Mouse (Mus musculus) adrenal gland, postnatal 14 days (tissue): Measurements from ENCODE around the gene Rest. TPM values are rescaled to one million over a fixed set of nuclear protein-coding genes. Genes with fewer than 3 reads are reported as not detected.
"Not testable (repeated sequence)": the region's sequence is repeated elsewhere in the genome, so short reads cannot be mapped to it uniquely, and the experiment has no call there.

Experiments used
- DNase-seq: peaks from one replicate; pipeline ENCODE4 v3.0.0; 2021; ENCODE audit warnings: mixed read lengths
- long read RNA-seq, 2 experiments: library from polyadenylated mRNA; stranded (forward); transcript quantifications; one replicate each; pipeline ENCODE4 v2.0.0; 2021
- total RNA-seq: library from RNA; stranded (reverse); gene quantifications from 2 replicates; pipeline ENCODE4 v1.2.3, GENCODE M21; 2021

Gene Rest
- total RNA-seq, result 26.0 and 26.1 TPM in 2 replicates
- long read RNA-seq, experiment 1, full-length matches to known transcripts, result 1 of 3 reads
- long read RNA-seq, experiment 1, partial matches to known transcripts, result 1 of 3 reads
- long read RNA-seq, experiment 1, other reads (novel, unspliced or antisense), result 1 of 3 reads
- long read RNA-seq, experiment 2, full-length matches to known transcripts, result 4 of 9 reads
- long read RNA-seq, experiment 2, partial matches to known transcripts, result 0 of 9 reads
- long read RNA-seq, experiment 2, other reads (novel, unspliced or antisense), result 5 of 9 reads

GRCm38 (mm10) chr5:77265081-77265670 lies at the start of gene Rest:
Gene Rest (plus strand): TSS chr5:77265491.
- peak; percentile 92 for DNase-seq

- DNase-seq, result peak; percentile 79
These were observed 48.1 kb upstream of the Rest start for GRCm38 (mm10) chr5:77217211-77217610.

- DNase-seq, result no peak
These were observed 47.6 kb upstream of the Rest start for GRCm38 (mm10) chr5:77217724-77218123.

GRCm38 (mm10) chr5:77223043-77223975 lies 42.0 kb upstream of the Rest start:
- DNase-seq, result peak; percentile 44

- no peak for DNase-seq
These were observed 36.3 kb upstream of the Rest start for GRCm38 (mm10) chr5:77228986-77229385.

GRCm38 (mm10) chr5:77231863-77232262 lies 33.4 kb upstream of the Rest start:
- not testable (repeated sequence) for DNase-seq

- no peak for DNase-seq
These were observed 30.4 kb upstream of the Rest start for GRCm38 (mm10) chr5:77234921-77235320.

GRCm38 (mm10) chr5:77237104-77237503 lies 28.2 kb upstream of the Rest start:
- DNase-seq, result no peak

GRCm38 (mm10) chr5:77244331-77244987 lies 20.8 kb upstream of the Rest start:
- DNase-seq, result no peak

- DNase-seq, result no peak
These were observed 19.9 kb upstream of the Rest start for GRCm38 (mm10) chr5:77245463-77245786.

- peak; percentile 47 for DNase-seq
These were observed 19.3 kb upstream of the Rest start for GRCm38 (mm10) chr5:77245787-77246671.

GRCm38 (mm10) chr5:77250083-77250482 lies 15.2 kb upstream of the Rest start:
- no peak for DNase-seq

GRCm38 (mm10) chr5:77251656-77252055 lies 13.6 kb upstream of the Rest start:
- no peak for DNase-seq

GRCm38 (mm10) chr5:77252115-77252827 lies 13.0 kb upstream of the Rest start:
- DNase-seq, result no peak

GRCm38 (mm10) chr5:77253154-77253553 lies 12.1 kb upstream of the Rest start:
- DNase-seq, result no peak

- no peak for DNase-seq
These were observed 10.9 kb upstream of the Rest start for GRCm38 (mm10) chr5:77254402-77254801.

GRCm38 (mm10) chr5:77257603-77258002 lies 7.7 kb upstream of the Rest start:
- no peak for DNase-seq

GRCm38 (mm10) chr5:77259315-77259714 lies 6.0 kb upstream of the Rest start:
- no peak for DNase-seq

- no peak for DNase-seq
These were observed 5.2 kb upstream of the Rest start for GRCm38 (mm10) chr5:77260141-77260540.

GRCm38 (mm10) chr5:77261137-77261536 lies 4.2 kb upstream of the Rest start:
- DNase-seq, result no peak

- no peak for DNase-seq
These were observed 3.2 kb upstream of the Rest start for GRCm38 (mm10) chr5:77262105-77262504.
